Mouse (Mus musculus) gonadal fat pad, adult 2 months (tissue): ENCODE data around the gene Tdrd6. TPM values are rescaled to one million over a fixed set of nuclear protein-coding genes. Genes with fewer than 3 reads are reported as not detected.

Experiments
- DNase-seq: peaks from one replicate; pipeline ENCODE4 v3.0.0-alpha.2; 2012; ENCODE audit warnings: low read depth
- polyA plus RNA-seq: library from polyadenylated mRNA; depleted of rRNA; stranded (reverse); fragments of >200 nt; gene quantifications from 2 replicates; pipeline ENCODE4 v1.2.3, GENCODE M21; 2012; rRNA removed

Tdrd6 gene
- 0.30 and 0.47 TPM in 2 replicates for polyA plus RNA-seq

DNA sequence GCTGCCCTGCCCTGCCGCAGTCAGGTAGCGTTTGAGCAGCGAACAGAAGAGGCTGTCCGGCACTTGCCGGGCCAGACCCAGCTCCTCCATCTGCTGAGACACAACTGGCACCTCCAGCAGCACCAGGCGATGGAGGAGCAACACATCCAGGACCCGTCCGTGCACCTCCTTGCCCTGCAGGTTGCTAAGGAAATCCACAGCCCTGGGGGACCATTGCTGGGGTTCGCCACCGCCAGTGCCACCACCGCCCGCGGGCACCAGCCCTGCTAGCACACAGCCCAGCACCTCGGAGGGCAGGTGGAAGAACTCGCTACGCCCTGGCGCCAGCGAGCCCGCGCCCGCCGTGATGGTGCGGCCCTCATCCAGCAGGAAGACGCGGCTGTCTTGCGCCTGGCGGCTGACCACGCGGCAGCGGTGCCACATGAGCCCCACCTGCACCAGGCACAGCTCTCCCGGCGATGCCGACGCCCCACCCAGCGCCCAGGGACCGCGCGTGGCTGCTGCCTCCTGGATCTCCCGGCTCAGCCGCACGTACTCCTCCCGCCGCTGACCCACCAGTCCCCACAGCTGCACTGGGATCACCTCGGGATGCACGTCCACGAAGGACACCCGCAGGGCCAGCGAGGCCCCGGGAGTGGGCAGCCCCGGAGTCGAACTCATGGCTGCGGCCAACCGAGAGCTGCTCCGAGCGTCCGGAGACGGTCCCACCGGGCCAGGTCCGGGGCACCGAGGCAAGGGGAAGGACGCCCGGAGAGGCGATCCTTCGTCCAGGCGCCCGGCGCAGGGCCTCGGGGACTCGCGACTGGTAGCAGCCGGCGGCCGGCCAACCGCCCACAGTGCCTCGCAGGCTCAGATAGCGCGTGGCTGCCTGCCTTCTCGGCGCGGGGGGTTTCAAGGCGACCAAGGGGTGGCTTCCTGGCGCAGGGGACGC, at the start of gene Tdrd6:
Gene Tdrd6, minus strand, starts transcription at position 804 of the 931 bp plus-strand sequence.
- no peak for DNase-seq

DNA sequence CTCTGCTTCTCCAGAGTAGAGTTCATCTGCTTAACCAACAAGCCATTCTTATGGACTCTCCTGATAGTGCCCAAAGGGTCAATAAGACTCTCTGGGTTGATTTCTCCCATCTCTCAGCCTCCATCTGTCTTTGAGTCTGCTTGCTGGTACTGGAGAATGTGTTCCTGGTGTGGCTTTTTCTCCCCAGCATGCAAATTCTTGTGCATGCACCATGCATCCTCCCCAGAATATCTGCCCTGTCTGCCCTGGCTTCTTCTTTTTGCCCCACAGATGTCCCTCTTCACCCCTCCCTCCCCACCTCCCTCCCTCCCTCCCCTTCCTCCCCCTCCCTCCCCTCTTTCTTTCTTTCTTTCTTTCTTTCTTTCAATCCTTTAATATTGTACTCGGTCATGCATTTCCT, 47.2 kb upstream of the Tdrd6 start:
- DNase-seq: no peak

DNA sequence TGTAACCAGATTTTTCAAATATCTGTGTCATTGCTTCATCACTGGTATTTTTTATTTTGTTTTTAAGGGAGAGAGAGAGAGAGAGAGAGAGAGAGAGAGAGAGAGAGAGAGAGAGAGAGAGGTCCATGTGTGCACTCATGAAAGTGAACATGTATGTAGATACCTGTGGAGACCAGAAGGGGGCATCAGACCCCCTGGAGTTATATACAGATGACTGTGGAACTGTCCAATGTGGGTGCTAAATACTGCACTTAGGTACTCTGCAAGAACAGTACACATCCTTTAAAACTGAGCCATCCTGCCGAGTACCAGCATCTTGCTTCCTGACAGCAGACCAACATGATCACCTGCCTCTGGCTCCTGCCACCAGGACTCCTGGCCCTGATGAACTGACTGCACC, 46.1 kb upstream of the Tdrd6 start:
- no peak for DNase-seq

DNA sequence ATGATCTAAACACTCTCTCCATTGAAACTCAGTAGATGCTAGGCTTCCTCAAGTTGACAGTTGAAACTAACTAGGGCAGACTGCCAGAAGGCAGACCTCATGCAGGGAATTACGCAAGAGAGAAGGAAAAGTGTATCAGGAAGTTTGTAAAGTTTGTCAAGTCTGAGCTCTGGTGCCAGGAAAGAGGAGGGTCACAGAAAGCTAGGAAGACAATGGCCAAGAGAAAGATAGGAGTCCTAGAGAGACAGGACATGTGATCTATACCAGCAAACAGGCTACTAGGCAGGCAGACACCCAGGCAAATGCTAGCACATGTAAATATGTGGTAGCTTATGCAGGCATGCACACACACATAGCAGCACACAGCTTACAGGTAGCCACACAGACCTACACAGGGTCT, 45.1 kb upstream of the Tdrd6 start:
- DNase-seq: no peak

DNA sequence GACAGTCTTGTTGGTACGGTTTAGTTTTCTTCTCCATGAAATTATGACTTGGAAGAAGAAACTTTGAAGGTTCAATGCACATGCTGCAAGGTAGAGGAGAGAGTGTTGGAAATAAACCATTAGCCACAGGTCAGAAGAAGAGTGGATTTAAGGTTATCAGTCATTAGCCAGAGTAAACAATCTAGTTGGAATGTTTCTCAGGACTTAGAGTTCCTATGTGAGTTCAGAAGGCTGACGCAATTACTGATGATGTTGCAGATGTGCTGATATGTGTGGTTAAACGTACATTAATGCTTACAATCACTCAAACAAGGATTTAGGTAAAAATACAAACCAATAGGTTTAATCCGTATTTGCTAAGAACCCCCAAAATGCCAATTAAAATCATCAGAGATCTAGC, 41.8 kb upstream of the Tdrd6 start:
- DNase-seq: peak; percentile 63

DNA sequence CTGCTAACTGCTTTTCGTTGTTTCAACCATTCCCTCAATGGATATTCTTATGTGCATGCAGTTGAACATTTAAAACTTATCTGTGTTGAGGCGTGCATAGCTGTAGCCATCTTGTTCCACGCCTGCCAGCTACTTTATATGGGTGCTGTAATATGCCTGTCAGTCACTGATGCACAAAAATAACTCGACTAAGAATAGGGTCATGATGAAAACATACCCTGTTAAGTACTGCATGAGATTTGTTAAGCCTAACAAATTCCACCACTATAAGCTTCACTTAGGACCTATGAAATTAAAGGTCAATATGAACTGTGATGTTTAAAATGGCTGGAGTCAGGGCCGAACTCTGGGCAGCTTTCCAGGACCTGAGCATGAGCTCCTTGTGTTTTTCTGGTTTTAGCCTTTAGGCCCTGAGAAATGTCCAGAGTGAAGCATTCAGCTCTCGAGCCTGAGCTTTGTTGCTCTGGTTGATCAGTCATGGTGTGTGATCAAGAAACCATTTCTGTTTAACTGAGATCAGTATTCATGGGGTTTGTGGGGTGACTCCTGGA, 39.1 kb upstream of the Tdrd6 start:
- DNase-seq: no peak

DNA sequence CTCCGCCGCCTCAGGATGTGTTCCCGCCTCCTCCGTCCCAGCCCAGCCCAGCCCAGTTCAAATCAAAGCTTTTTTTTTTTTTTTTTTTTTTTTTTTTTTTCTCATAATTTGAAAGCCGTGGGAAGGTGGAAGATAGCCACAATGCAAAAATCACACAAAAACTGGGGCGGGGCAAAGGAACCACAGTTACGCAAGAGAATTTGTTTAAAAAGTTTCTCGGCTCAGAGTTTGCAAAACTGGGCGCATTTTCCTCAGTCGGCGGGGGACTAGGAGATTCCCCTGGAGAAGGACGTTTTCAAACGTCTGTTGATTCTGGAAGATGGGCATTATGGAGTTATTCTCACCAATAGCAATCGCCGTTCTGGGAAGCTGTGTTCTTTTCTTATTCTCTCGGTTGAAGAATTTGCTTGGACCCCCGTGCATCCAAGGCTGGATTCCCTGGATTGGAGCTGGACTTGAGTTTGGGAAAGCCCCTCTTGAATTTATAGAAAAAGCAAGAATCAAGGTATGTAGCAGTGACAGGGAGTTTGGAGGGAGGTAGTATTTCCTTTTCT, 37.3 kb upstream of the Tdrd6 start, which contains the start of gene Cyp39a1:
Gene Cyp39a1, plus strand, starts transcription at position 136 of the 554 bp plus-strand sequence.
- DNase-seq: no peak

DNA sequence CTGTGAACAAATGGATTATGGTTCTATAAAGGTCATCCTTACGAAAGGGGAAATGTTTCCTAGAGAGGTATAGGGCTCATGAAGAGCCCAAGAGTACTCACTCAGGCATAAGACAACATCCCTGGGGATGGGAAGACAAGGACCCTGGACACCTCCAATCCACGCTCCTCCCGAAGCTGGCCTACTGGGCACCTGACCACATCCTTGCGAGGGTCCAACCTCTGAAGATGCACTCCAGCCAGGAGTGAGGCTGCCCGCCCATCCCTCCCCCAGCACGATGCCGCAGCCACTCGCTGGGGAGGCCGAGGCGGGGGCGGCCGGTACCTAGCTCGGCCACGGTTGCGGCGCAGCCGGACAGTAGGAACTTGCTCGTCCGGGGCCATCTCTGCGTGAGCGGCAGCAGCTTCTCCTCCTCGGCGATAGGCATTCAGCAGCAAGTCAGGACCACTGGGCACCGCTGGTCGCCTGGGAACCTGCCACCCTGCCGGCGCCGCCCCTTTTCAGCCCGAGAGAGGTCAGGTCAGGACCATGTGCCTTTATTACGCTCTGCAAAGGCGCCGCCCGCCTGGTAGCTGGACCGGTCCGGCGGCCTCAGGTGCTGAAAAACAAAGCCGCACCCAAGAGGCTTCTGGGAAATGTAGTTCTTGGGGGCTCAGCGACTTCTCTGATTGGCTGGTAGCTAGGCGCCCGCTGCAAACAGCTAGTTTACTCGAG, 36.6 kb upstream of the Tdrd6 start, which contains the start of gene Slc25a27:
Gene Slc25a27, minus strand, starts transcription at position 639 of the 714 bp plus-strand sequence.
- DNase-seq: no peak

DNA sequence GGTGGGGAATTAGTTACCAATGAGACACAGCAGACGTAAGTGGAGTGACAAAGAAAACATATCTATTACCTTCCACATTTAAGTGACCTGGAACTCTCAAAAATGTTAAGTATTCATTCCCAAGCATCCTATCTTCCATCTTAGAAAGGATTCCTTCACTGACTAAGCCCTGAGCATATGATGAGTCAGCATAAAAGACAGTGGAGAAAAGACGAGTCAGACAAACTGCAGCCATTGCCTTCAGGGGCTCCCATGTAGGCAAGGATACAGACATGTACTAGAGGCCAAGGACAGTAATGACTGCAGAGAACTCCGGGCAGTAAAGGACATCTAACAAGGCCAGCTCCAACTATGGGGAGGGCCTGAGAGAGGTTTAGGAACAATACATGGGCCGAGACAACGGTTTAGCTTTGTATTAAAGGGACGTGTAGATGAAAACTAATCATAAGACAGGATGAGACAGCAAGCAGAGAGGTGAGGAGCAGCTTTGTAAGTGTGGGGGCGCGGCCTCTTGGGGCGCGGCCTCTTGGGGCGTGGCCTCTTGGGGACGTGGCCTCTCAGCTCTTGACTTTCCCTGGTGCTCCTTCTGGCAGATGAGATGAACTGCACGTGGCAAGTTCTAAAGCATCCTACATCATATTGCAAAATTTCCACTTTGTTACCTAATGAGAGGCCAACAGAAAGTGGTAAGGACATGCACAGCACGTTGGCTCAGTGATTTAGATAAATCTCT, 21.4 kb upstream of the Tdrd6 start:
- DNase-seq: no peak

DNA sequence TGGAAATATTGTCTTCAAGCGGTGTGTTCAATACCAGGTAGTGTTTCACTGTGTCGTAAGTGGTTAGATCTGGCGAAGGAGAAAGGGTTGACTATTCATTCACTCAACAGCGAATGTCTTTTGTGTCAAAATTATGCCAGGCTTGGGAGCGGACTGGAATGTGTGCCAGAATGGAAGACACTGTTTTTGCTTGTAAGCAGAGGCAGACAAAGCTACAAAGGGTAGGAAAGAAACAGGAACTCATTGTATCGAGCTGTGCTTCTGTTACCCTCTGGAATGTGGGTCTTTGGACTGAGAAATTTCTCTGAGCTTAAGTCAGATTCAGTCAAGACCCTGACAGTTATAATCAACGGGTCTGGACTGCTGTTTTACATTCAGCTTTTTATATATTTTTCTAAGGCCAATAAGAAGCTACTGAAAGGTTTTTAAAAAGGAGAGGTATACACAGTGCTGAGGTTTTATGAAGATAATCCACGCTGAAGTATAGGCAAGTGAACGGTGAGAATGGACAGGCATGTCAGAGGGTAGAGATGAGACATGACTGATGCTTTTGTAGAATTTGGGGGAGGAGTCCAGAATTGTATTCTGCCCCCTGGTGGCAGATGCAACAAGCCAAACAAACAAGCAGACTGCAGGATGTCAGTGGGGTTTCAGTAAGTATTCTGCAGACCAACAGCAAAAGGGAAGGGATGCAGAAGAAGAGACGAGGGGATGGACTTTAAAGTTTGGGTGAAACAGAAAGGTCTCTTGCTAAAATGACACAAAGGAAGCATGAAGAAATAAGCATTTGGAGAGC, 19.7 kb upstream of the Tdrd6 start:
- DNase-seq: no peak

DNA sequence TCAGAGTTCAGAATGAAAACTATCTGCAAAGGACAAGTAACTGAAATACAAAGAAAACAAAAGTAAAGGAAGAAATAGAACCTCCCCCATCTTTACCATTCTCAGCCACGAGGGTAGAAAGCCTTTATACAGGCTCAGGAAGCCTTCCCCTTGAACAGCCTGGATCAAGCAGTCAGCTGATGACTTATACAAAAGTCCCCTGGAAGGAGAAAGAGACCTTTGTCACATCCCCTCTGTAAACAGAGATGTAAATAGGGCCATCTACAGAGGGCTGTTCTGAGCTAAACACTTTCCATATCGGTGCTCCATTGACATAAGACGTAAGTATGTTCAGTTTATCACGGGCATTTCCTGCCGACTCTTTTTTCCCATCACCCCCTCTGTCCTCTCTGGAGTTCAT, 16.8 kb upstream of the Tdrd6 start:
- DNase-seq: no peak

DNA sequence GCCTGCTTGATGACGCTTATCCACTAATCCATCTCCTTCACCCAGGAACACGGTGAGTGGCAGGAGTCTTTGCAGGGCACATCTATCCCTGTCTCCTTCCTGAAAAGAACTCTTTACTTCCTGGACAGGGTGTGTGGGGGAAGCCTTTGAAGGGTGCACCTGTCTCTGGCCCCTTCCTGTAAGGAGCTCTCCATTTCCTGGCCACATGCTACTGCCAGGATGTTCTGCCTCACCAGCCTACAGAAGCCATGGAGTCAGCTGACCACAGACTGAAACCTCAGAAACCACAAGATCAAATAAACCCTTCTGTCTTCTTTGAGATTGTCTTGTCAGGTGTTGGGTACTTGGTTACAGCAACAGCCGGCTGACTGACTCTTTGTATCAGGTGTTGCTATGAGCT, 15.0 kb upstream of the Tdrd6 start:
- no peak for DNase-seq

DNA sequence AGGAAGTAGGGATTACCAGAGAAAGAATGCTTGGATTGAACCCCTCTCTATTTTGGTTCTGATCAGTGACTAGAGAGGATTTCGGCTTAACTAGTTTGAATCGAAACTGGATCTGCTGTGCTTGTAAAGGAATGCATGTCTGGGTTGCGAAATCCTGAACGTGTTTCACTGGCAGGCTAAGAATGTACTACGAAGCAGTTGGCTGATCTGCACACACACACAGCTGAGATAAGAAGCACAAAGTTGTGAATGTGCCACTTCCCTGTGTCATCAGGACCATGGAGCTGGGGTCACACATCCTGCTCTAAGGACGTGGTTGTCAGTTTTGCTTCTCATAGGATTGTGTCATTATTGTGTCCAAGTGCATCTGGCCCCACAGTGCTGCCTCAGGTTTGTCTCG, 14.3 kb upstream of the Tdrd6 start:
- DNase-seq: no peak

DNA sequence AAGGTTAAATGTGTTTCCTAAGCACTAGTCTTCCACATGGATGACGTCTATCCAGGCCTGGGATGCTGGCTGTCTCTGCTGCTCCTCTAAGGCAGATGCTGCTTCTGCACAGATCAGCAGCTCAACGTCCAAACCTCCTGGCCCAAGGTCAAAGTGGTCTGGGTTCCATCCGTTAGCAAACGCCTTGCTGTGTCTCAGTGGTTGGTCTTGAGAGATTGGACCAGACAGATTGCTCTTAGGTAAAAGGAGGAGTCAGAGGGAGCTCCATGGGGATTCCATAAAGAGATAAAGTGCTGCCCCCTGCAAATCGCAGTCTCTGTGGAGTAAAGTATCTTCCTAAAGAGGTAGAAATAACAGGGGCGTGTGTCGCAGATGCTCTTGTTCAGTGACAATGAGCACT, 13.1 kb upstream of the Tdrd6 start:
- no peak for DNase-seq

DNA sequence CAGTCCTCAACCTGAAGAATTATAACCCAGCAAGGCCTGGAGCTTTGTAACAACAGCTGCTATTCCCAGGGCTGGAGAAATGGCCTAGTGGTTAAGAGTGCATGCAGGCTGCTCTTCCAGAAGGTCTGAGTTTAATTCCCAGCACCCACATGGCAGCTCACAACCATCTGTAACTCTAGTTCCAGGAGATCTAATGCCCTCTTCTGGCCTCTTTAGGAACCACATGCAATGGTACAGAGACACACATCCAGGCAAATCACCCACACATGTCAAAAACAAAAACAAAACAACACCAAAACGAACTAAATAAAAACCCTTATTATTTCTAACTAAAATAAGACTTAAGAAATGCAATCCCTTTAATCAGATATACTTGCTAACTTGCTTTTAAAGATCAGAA, 10.7 kb upstream of the Tdrd6 start:
- no peak for DNase-seq

DNA sequence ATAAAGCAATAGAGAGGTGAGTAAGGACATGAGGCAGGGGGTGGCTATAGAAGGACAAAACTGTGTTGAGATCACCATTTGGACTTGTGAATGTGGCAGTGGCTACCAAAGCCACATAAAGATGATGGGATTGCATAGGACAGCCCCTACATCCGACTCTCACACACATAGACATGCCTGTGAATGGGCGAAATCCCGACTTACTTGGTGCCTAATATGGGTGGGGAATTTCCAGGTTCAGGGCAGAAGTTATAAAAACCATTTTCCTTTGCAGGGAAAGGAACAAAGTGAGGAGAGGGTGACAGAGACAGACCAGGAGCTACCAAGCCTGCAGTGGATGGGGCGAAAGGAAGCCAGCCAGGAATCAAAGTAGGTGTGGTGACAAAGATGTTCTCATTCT, 7.0 kb upstream of the Tdrd6 start:
- no peak for DNase-seq

DNA sequence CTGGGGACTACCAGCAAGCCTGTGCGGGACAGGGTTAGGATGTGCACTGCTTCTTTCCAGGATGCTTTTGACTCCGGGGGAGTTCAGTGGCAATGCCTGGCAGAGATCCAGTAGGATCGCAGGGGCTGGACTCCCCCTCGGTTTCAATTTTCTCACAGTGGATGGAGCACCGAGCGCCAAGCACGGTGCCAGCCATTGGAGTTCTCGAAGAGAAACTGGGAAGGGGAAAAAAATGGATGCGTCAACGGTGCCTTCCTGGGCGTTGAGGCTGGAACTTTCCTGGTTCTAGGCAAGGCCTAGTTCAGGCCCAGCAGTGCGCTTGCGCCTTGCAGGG, 295 bp upstream of the Tdrd6 start:
- no peak for DNase-seq

DNA sequence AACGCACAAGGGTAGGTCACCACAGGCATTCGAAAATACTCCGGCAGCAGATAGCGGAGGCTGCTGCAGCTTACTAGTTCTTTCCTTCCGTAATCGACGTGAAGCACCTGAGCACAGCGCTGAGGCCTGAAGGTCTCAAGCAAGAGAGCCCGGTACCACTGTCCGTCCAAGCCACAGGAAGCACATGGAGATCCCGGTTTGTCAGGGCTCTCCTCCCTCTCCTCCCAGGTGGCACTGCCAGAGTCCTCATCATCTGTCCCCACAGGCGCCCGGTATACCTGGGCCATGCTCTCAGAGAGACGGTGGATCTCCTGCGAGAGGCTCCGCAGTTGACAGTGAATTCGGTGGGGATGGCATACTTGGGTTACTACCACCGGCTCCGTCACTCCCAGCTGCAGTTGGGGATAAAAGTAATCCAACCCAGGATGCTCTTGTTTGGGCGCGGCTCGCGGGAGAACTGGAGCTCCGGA, 1.0 kb downstream of the Tdrd6 start:
- no peak for DNase-seq

DNA sequence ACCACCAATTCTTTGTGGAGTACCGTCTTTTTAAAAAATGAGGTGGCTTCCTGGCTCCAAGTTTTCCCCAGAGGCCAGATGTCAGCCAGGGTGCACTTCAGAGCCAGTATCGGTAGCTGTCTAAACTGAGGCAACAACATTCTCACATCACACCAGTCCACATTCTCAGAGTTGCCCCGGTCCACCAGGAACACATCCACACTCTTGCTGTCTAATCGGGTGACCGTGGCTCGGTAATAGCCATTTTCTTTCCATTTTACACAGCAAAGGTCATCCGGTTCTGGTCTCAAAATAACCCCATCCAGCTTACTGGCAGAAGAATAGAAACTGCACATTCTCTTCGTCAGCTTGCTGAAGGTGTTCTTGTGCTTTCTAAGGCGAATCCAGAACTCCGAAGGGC, 1.9 kb downstream of the Tdrd6 start:
- no peak for DNase-seq

DNA sequence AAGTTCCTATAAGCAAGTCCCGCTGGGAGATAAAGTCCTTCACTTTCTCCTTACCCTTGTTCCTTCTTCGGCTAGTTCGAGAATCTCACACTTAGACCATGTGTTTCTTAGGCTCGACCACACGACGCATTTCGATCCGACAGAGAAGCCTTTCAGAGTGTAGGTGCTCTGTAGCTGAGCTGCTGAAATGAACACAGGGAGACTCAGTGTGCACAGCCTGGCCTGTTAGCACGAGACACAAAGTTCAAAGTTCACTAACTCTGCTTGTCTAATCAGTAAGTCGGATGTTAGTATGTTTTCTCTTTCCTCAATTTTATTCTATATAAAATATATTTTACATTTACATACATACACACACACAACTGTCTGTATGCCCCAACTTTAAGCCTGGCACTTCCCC, 8.0 kb downstream of the Tdrd6 start:
- no peak for DNase-seq

DNA sequence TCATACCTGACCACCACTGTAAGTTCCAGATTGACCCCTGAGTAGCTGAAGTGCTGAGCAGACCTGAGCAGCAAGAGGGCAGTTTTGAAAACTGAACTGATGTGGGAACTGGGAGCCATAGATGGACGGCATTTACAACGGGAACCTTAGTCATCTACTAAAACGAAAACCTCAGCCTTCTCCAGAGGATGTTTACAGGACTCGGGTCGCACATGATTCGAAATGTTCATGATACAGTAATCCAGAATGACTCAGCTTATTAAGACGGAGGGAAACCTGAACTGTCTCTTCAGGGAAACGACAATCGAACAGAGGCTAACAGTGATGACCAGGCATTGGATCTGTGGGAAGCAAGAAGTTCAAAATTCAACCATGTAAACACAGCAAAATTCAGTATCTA, 10.9 kb downstream of the Tdrd6 start:
- no peak for DNase-seq
